Mouse (Mus musculus) limb, embryonic 10.5 days (tissue): ENCODE results near the gene Tbc1d10b. TPM values are rescaled to one million over a fixed set of nuclear protein-coding genes. Genes with fewer than 3 reads are reported as not detected.
"Not testable (repeated sequence)": the region's sequence is repeated elsewhere in the genome, so short reads cannot be mapped to it uniquely, and the experiment has no call there.

Source experiments
- DNase-seq: peaks from one replicate; pipeline ENCODE4 v3.0.0-alpha.2; 2017; ENCODE audit warnings: low spot score
- H3K27ac ChIP-seq: fragments of 300-500 bp; sonication (generic); 2 replicates; pipeline ENCODE4 v1.5.1; 2016; ENCODE audit warnings: mild to moderate bottlenecking
- H3K27me3 ChIP-seq: fragments of 300-500 bp; sonication (generic); 2 replicates; pipeline ENCODE4 v1.6.1; 2016; ENCODE audit warnings: low read depth, mild to moderate bottlenecking; ENCODE audit not compliant: poor library complexity, severe bottlenecking
- H3K36me3 ChIP-seq: fragments of 300-500 bp; sonication (generic); 2 replicates; pipeline ENCODE4 v1.6.1; 2016; ENCODE audit warnings: mild to moderate bottlenecking, moderate library complexity
- H3K4me1 ChIP-seq: fragments of 300-500 bp; sonication (generic); 2 replicates; pipeline ENCODE4 v1.6.1; 2016
- H3K4me3 ChIP-seq: fragments of 300-500 bp; sonication (generic); 2 replicates; pipeline ENCODE4 v1.5.1; 2016; ENCODE audit warnings: mild to moderate bottlenecking, moderate library complexity
- H3K9me3 ChIP-seq: fragments of 300-500 bp; sonication (generic); replicated peaks from 2 replicates; pipeline ENCODE4 v1.6.1; 2016; ENCODE audit warnings: mild to moderate bottlenecking
- WGBS: fragments of 180-500 bp; shearing (Covaris S2); methylation state at CpG from one replicate; pipeline ENCODE4 v1.1.7; 2016; 5-methylcytosine and 5-hydroxymethylcytosine counted together
- polyA plus RNA-seq: library from polyadenylated mRNA; unstranded; fragments of >200 nt; fragmentation: Nextera tagmentation; extraction: Ambion mirVana; gene quantifications from 2 replicates; pipeline ENCODE4 v1.2.1, GENCODE M21; 2016

The Tbc1d10b gene
- polyA plus RNA-seq: 32.1 and 34.8 TPM in 2 replicates

GRCm38 (mm10) chr7:127208295-127208552 is at the start of gene Tbc1d10b:
Tbc1d10b (minus strand) TSS chr7:127208468.
- Histone ChIP-seq H3K36me3 (peaks cover 22% of the 10 kb centered on the region), H3K4me3 (peak within 1 kb of the TSS; percentile 90), H3K27me3 (peaks cover 9% of the 10 kb centered on the region; the same call in 1 of the 2 replicates), H3K4me1 (peaks cover 35% of the 10 kb centered on the region), H3K27ac (peak within 1 kb of the TSS; percentile 96), H3K9me3 (no peaks in the 10 kb centered on the region)
- under 1% methylated on average over 42 of the region's 44 CpGs for WGBS
- no peak for DNase-seq

DNA sequence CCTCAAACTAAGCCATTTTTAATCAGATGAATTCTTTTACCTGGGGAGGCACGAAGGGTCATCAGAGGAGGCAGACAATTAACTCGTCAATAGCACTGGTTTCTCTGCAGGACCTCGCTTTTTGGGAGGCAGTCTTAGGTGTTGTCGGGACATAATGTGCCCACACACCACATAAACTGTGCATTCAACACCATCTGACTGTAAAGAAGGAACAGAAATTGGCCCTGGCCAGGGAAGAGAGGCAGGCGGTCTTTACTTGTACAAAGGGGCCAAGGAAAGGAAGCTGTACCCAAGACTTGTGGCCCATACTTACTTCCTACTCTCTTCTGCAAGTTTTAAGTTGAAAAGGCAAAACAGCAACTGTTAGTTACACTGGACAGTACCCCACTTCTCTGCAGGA is 48.2 kb upstream of the Tbc1d10b start:
- WGBS: 88% methylated on average over 5 of the region's 5 CpGs
- Histone ChIP-seq H3K27ac (no peak overlapping the region), H3K36me3 (peaks cover 56% of the 10 kb centered on the region), H3K9me3 (no peaks in the 10 kb centered on the region), H3K4me1 (peaks cover 38% of the 10 kb centered on the region), H3K27me3 (no peaks in the 10 kb centered on the region), H3K4me3 (no peak overlapping the region)
- DNase-seq: no peak

- Histone ChIP-seq H3K9me3 (no peaks in the 10 kb centered on the region), H3K36me3 (peaks cover 60% of the 10 kb centered on the region), H3K4me3 (no peak overlapping the region), H3K27me3 (no peaks in the 10 kb centered on the region), H3K27ac (no peak overlapping the region), H3K4me1 (peaks cover 34% of the 10 kb centered on the region)
- no peak for DNase-seq
- 86% methylated on average over 2 of the region's 2 CpGs for WGBS
These were observed 47.7 kb upstream of the Tbc1d10b start for GRCm38 (mm10) chr7:127255965-127256364.

GRCm38 (mm10) chr7:127255008-127255407 is 46.7 kb upstream of the Tbc1d10b start:
- Histone ChIP-seq H3K27ac (peak overlapping the region; percentile 91), H3K4me3 (peak overlapping the region; percentile 64), H3K27me3 (no peaks in the 10 kb centered on the region), H3K36me3 (peaks cover 68% of the 10 kb centered on the region), H3K9me3 (no peaks in the 10 kb centered on the region), H3K4me1 (peaks cover 31% of the 10 kb centered on the region)
- WGBS: 23% methylated on average over 4 of the region's 4 CpGs
- no peak for DNase-seq

- peaks cover 74% of the 10 kb centered on the region for H3K36me3 ChIP-seq
These were observed 45.8 kb upstream of the Tbc1d10b start for GRCm38 (mm10) chr7:127253821-127254769.

GRCm38 (mm10) chr7:127253341-127253740 is 45.1 kb upstream of the Tbc1d10b start:
- Histone ChIP-seq H3K4me3 (peak overlapping the region; percentile 64), H3K4me1 (peaks cover 18% of the 10 kb centered on the region), H3K27ac (peak overlapping the region; percentile 91; the same call in 1 of the 2 replicates), H3K36me3 (peaks cover 72% of the 10 kb centered on the region), H3K9me3 (no peaks in the 10 kb centered on the region), H3K27me3 (no peaks in the 10 kb centered on the region)
- 85% methylated on average over 6 of the region's 6 CpGs for whole genome bisulfite sequencing
- DNase-seq: no peak

More at GRCm38 (mm10) chr7:127253821-127254769, 45.8 kb upstream of the Tbc1d10b start:
- Histone ChIP-seq H3K27me3 (no peaks in the 10 kb centered on the region), H3K9me3 (no peaks in the 10 kb centered on the region), H3K27ac (peak overlapping the region; percentile 91), H3K4me3 (peak overlapping the region; percentile 64), H3K4me1 (peaks cover 22% of the 10 kb centered on the region)
- DNase-seq: peak; percentile 95
- 1% methylated on average over 136 of the region's 136 CpGs for WGBS

DNA sequence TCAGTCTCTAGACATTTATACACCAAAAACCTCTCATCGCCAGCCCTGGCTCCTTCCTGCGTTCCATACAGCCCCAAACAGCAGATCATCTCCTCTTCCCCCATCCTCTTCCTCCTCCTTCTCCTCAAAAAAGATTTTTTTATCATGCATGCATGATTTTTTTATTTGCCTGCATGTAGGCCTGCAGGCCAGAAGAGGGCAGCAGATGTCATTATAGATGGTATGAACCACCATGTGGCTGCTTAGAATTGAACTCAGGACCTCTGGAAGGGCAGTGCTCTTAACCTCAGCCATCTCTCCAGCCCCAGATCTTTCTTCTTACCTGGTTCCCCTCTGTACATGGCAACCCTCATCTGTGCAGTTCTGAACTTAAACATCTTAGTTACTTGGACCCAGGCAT is 44.1 kb upstream of the Tbc1d10b start:
- Histone ChIP-seq H3K4me3 (no peak overlapping the region), H3K4me1 (peaks cover 18% of the 10 kb centered on the region), H3K9me3 (no peaks in the 10 kb centered on the region), H3K27me3 (no peaks in the 10 kb centered on the region), H3K36me3 (peaks cover 71% of the 10 kb centered on the region), H3K27ac (no peak overlapping the region)
- no peak for DNase-seq
- WGBS: 92% methylated on average over 2 of the region's 2 CpGs

- not testable (repeated sequence) for H3K27me3 ChIP-seq, H3K4me3 ChIP-seq, H3K27ac ChIP-seq, DNase-seq, H3K9me3 ChIP-seq
- peaks cover 70% of the 10 kb centered on the region for H3K36me3 ChIP-seq
- peaks cover 30% of the 10 kb centered on the region for H3K4me1 ChIP-seq
- WGBS: 90% methylated on average over 8 of the region's 8 CpGs
These were observed 42.2 kb upstream of the Tbc1d10b start for GRCm38 (mm10) chr7:127250511-127250910.

GRCm38 (mm10) chr7:127244658-127245510 is 36.6 kb upstream of the Tbc1d10b start:
- peak overlapping the region; percentile 95 for H3K27ac ChIP-seq
- peak overlapping the region; percentile 85 for H3K4me3 ChIP-seq
- H3K36me3 ChIP-seq: peaks cover 42% of the 10 kb centered on the region
- H3K9me3 ChIP-seq: no peaks in the 10 kb centered on the region
- no peak for DNase-seq
- 11% methylated on average over 32 of the region's 33 CpGs for WGBS
- no peaks in the 10 kb centered on the region for H3K27me3 ChIP-seq
- peaks cover 30% of the 10 kb centered on the region for H3K4me1 ChIP-seq

GRCm38 (mm10) chr7:127243870-127244657 is 35.8 kb upstream of the Tbc1d10b start, which contains the start of gene Zfp771:
Zfp771 (plus strand) TSS chr7:127244274.
- Histone ChIP-seq H3K27me3 (no peaks in the 10 kb centered on the region), H3K9me3 (no peaks in the 10 kb centered on the region), H3K27ac (peak within 1 kb of the TSS; percentile 95), H3K4me1 (peaks cover 30% of the 10 kb centered on the region), H3K36me3 (peaks cover 42% of the 10 kb centered on the region), H3K4me3 (peak within 1 kb of the TSS; percentile 85)
- peak; percentile 96 for DNase-seq
- 1% methylated on average over 56 of the region's 56 CpGs for WGBS

DNA sequence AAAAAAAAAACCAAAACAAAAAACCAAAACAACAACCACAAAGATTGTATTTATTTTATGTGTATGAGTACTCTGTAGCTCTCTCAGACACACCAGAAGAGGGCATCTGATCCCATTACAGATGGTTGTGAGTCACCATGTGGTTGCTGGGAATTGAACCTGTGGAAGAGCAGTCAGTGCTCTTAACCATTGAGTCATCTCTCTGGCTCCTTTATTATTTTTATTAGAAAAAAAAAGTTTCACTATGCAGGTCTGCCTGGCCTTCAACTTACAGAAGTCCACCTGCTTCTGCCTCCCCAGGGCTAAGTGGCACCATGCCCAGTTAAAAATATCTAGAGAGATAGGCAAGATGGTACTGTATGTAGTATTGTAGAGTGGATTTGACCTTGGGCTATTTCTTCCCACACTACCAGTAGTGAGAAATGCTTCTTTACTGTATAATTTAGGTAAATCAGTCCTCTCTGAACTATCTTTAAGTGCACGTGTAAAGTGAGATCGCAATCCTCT is 35.1 kb upstream of the Tbc1d10b start:
- peaks cover 44% of the 10 kb centered on the region for H3K36me3 ChIP-seq
- peak overlapping the region; percentile 95 for H3K27ac ChIP-seq
- no peaks in the 10 kb centered on the region for H3K9me3 ChIP-seq
- H3K27me3 ChIP-seq: no peaks in the 10 kb centered on the region
- DNase-seq: no peak
- H3K4me3 ChIP-seq: peak overlapping the region; percentile 85
- WGBS: 39% methylated on average over 2 of the region's 2 CpGs
- peaks cover 30% of the 10 kb centered on the region for H3K4me1 ChIP-seq

DNA sequence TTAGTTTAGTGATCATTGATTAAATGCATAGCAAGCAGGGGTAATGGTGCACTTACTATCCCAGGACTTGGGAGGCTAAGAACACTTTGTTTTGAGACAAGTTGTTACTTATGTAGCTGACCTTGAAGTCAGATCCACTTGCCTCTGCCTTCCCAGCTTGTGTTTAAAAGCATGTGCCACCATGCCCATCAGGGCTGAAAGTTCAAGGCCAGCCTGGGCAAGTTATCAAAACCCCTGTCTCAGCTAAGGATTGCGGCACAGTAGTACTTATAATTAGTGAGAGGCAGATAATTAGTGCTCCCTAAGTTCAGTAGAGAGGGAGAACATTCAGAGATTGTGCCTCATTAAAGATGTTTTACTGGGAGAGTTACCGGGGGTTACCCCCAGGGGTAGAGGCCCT is 26.5 kb upstream of the Tbc1d10b start:
- no peaks in the 10 kb centered on the region for H3K27me3 ChIP-seq
- DNase-seq: no peak
- H3K4me3 ChIP-seq: peak overlapping the region; percentile 97
- H3K4me1 ChIP-seq: peaks cover 29% of the 10 kb centered on the region
- 93% methylated on average over 2 of the region's 2 CpGs for WGBS
- peaks cover 6% of the 10 kb centered on the region; the same call in 1 of the 2 replicates for H3K9me3 ChIP-seq
- no peak overlapping the region for H3K27ac ChIP-seq
- H3K36me3 ChIP-seq: peaks cover 75% of the 10 kb centered on the region
